Mouse (Mus musculus) cerebellum, postnatal 10 days (tissue): ENCODE results near the gene Junb.
A peak's percentile ranks its signal among the peaks of the same experiment; 100 is the strongest.

Experiments used
- DNase-seq, 2 experiments: peaks; one replicate each; pipeline ENCODE4 v3.0.0; 2021; ENCODE audit warnings: mixed read lengths in 2 of 2

Junb gene

GRCm38 (mm10) chr8:84970135-84970790, 8.3 kb downstream of the Junb start:
- DNase-seq = no peak

- peak; percentile 90 to 92 for DNase-seq
Measured at GRCm38 (mm10) chr8:84969241-84970134, 9.0 kb downstream of the Junb start, which contains the start of the genes Gm49661, Prdx2 and Rnaseh2a. Gene Gm49661, minus strand, starts transcription at chr8:84969433. Gene Prdx2, plus strand, starts transcription at chr8:84969587. Gene Rnaseh2a, minus strand, starts transcription at chr8:84969767.

- DNase-seq = no peak
Measured at GRCm38 (mm10) chr8:84968650-84969049, 9.9 kb downstream of the Junb start.

- no peak for DNase-seq
Measured at GRCm38 (mm10) chr8:84967532-84968304, 10.8 kb downstream of the Junb start.

- no peak for DNase-seq
Measured at GRCm38 (mm10) chr8:84966603-84967002, 11.9 kb downstream of the Junb start.

GRCm38 (mm10) chr8:84965731-84966291, 12.7 kb downstream of the Junb start:
- peak; percentile 93 to 96 for DNase-seq

GRCm38 (mm10) chr8:84963952-84964351, 14.6 kb downstream of the Junb start:
- no peak for DNase-seq

- no peak for DNase-seq
Measured at GRCm38 (mm10) chr8:84959811-84960210, 18.7 kb downstream of the Junb start.

GRCm38 (mm10) chr8:84956768-84957167, 21.8 kb downstream of the Junb start:
- DNase-seq = peak; percentile 90 to 96

- DNase-seq = peak in 1 of 2 experiments; percentile 28
Measured at GRCm38 (mm10) chr8:84952612-84953255, 25.8 kb downstream of the Junb start.

GRCm38 (mm10) chr8:84949753-84950152, 28.8 kb downstream of the Junb start:
- no peak for DNase-seq

- peak in 1 of 2 experiments; percentile 8 for DNase-seq
Measured at GRCm38 (mm10) chr8:84947241-84947545, 31.3 kb downstream of the Junb start.

GRCm38 (mm10) chr8:84946528-84947240, 31.8 kb downstream of the Junb start, which contains the start of gene Rtbdn:
Gene Rtbdn, plus strand, starts transcription at chr8:84946991.
- peak; percentile 83 to 85 for DNase-seq

- peak; percentile 83 to 88 for DNase-seq
Measured at GRCm38 (mm10) chr8:84945633-84946527, 32.6 kb downstream of the Junb start.

- peak; percentile 64 to 68 for DNase-seq
Measured at GRCm38 (mm10) chr8:84945235-84945632, 33.3 kb downstream of the Junb start.

- peak; percentile 80 for DNase-seq
Measured at GRCm38 (mm10) chr8:84944478-84945160, 33.9 kb downstream of the Junb start.

GRCm38 (mm10) chr8:84943699-84944098, 34.8 kb downstream of the Junb start:
- peak; percentile 36 to 59 for DNase-seq

- no peak for DNase-seq
Measured at GRCm38 (mm10) chr8:84937620-84938485, 40.7 kb downstream of the Junb start.
